Mouse (Mus musculus): Measurements from ENCODE around the gene Olfr514. TPM values are rescaled to one million over a fixed set of nuclear protein-coding genes. Genes with fewer than 3 reads are reported as not detected.
"Not testable (repeated sequence)": the region's sequence is repeated elsewhere in the genome, so short reads cannot be mapped to it uniquely, and the experiment has no call there.

The Olfr514 gene
- not detected in 2 replicates for polyA plus RNA-seq (2016; fragmentation: Nextera tagmentation; extraction: Ambion mirVana)

- H3K27ac ChIP-seq, result no peak within 1 kb of the TSS
- no peaks in the 10 kb centered on the region for H3K27me3 ChIP-seq (ENCODE audit: low read depth, poor library complexity, severe bottlenecking)
- H3K36me3 ChIP-seq, result no peaks in the 10 kb centered on the region
- H3K4me1 ChIP-seq, result no peaks in the 10 kb centered on the region
- H3K4me3 ChIP-seq, result no peak within 1 kb of the TSS
- no peak for DNase-seq (ENCODE audit: low spot score)
- H3K9me3 ChIP-seq (replicated peaks), result no peaks in the 10 kb centered on the region
Measured at GRCm38 (mm10) chr7:108825897-108826296, at the start of gene Olfr514. TSS of gene Olfr514 (minus strand) at chr7:108825997.

GRCm38 (mm10) chr7:108872279-108872678 is 46.5 kb upstream of the Olfr514 start, which contains the start of gene Olfr517:
TSS of gene Olfr517 (minus strand) at chr7:108872379.
- Histone ChIP-seq H3K27me3 (ENCODE audit: low read depth, poor library complexity, severe bottlenecking) (no peaks in the 10 kb centered on the region), H3K9me3 (replicated peaks) (no peaks in the 10 kb centered on the region), H3K4me1 (no peaks in the 10 kb centered on the region), H3K27ac (no peak within 1 kb of the TSS), H3K4me3 (no peak within 1 kb of the TSS), H3K36me3 (no peaks in the 10 kb centered on the region)
- DNase-seq (ENCODE audit: low spot score), result no peak
- WGBS, result 78% methylated on average over 2 of the region's 2 CpGs

GRCm38 (mm10) chr7:108850429-108850828 is 24.6 kb upstream of the Olfr514 start, which contains the start of gene Olfr516:
TSS of gene Olfr516 (minus strand) at chr7:108850529.
- H3K9me3 ChIP-seq (replicated peaks), result no peaks in the 10 kb centered on the region
- 92% methylated on average over 2 of the region's 2 CpGs for WGBS
- no peaks in the 10 kb centered on the region for H3K27me3 ChIP-seq (ENCODE audit: low read depth, poor library complexity, severe bottlenecking)
- no peak within 1 kb of the TSS for H3K27ac ChIP-seq
- DNase-seq (ENCODE audit: low spot score), result no peak
- H3K36me3 ChIP-seq, result no peaks in the 10 kb centered on the region
- no peaks in the 10 kb centered on the region for H3K4me1 ChIP-seq
- H3K4me3 ChIP-seq, result no peak within 1 kb of the TSS

- H3K27me3 ChIP-seq (ENCODE audit: low read depth, poor library complexity, severe bottlenecking); H3K9me3 ChIP-seq (replicated peaks); H3K4me3 ChIP-seq; H3K27ac ChIP-seq; H3K4me1 ChIP-seq; H3K36me3 ChIP-seq: not testable (repeated sequence)
- DNase-seq (ENCODE audit: low spot score), result peak; percentile 41
- WGBS, result 59% methylated on average over 5 of the region's 5 CpGs
Measured at GRCm38 (mm10) chr7:108814593-108815215, 11.1 kb downstream of the Olfr514 start.

GRCm38 (mm10) chr7:108797205-108797933 is 28.4 kb downstream of the Olfr514 start:
- WGBS, result 15% methylated on average over 1 of the region's 1 CpGs
- peaks cover 18% of the 10 kb centered on the region for H3K4me1 ChIP-seq
- no peaks in the 10 kb centered on the region for H3K36me3 ChIP-seq
- H3K27me3 ChIP-seq (ENCODE audit: low read depth, poor library complexity, severe bottlenecking), result no peaks in the 10 kb centered on the region
- H3K9me3 ChIP-seq (replicated peaks), result no peaks in the 10 kb centered on the region
- H3K27ac ChIP-seq, result peak overlapping the region; percentile 87
- peak; percentile 56 for DNase-seq (ENCODE audit: low spot score)
- H3K4me3 ChIP-seq, result no peak overlapping the region

Other genes with a start within 250 kb of the Olfr514 start
- gene Olfr506, start 215.2 kb downstream of the Olfr514 start, polyA plus RNA-seq (2016; fragmentation: Nextera tagmentation; extraction: Ambion mirVana), result not detected in 2 replicates
- not detected in 2 replicates for gene Olfr507, start 204.2 kb downstream of the Olfr514 start, polyA plus RNA-seq (2016; fragmentation: Nextera tagmentation; extraction: Ambion mirVana)
- not detected in 2 replicates for gene Olfr508, start 196.0 kb downstream of the Olfr514 start, polyA plus RNA-seq (2016; fragmentation: Nextera tagmentation; extraction: Ambion mirVana)
- not detected in 2 replicates for gene Olfr509, start 174.1 kb downstream of the Olfr514 start, polyA plus RNA-seq (2016; fragmentation: Nextera tagmentation; extraction: Ambion mirVana)
- not detected in 2 replicates for gene Olfr510, start 159.6 kb downstream of the Olfr514 start, polyA plus RNA-seq (2016; fragmentation: Nextera tagmentation; extraction: Ambion mirVana)
- gene Olfr512, start 112.7 kb downstream of the Olfr514 start, polyA plus RNA-seq (2016; fragmentation: Nextera tagmentation; extraction: Ambion mirVana), result not detected in 2 replicates
- gene Olfr513, start 75.0 kb downstream of the Olfr514 start, polyA plus RNA-seq (2016; fragmentation: Nextera tagmentation; extraction: Ambion mirVana), result not detected in 2 replicates
- not detected in 2 replicates for gene Olfr516, start 24.5 kb upstream of the Olfr514 start, polyA plus RNA-seq (2016; fragmentation: Nextera tagmentation; extraction: Ambion mirVana)
- gene Olfr517, start 46.4 kb upstream of the Olfr514 start, polyA plus RNA-seq (2016; fragmentation: Nextera tagmentation; extraction: Ambion mirVana), result not detected in 2 replicates
- gene Olfr518, start 59.0 kb upstream of the Olfr514 start, polyA plus RNA-seq (2016; fragmentation: Nextera tagmentation; extraction: Ambion mirVana), result not detected in 2 replicates
- gene Olfr519, start 68.4 kb upstream of the Olfr514 start, polyA plus RNA-seq (2016; fragmentation: Nextera tagmentation; extraction: Ambion mirVana), result not detected in 2 replicates
- gene Nlrp10, start 104.2 kb upstream of the Olfr514 start, polyA plus RNA-seq (2016; fragmentation: Nextera tagmentation; extraction: Ambion mirVana), result 0.11 and 0.14 TPM in 2 replicates
- gene Eif3f, start 108.4 kb upstream of the Olfr514 start, polyA plus RNA-seq (2016; fragmentation: Nextera tagmentation; extraction: Ambion mirVana), result 85.8 and 87.3 TPM in 2 replicates
- gene Tub, start 124.3 kb upstream of the Olfr514 start, polyA plus RNA-seq (2016; fragmentation: Nextera tagmentation; extraction: Ambion mirVana), result 2.4 and 3.7 TPM in 2 replicates

Measured in limb, embryonic 10.5 days (tissue).